Mouse (Mus musculus): Measurements from ENCODE around the gene Fbxo40.

- TF ChIP-seq CTCF (IDR thresholded peaks at IDR 0.05; ENCODE audit: low read depth, low read length) (no peak), POLR2A (IDR thresholded peaks at IDR 0.05; ENCODE audit: borderline replicate concordance, low read depth, low read length) (no peak)
These were observed 2.2 kb downstream of the Fbxo40 start for GRCm38 (mm10) chr16:36988066-36988465.

Data from bone marrow macrophage, adult 2 months (primary cell).